In genomic region chr1:87906361-87906956, GRCm38 (mm10) we compare ENCODE assay signal across 10 mouse cellular contexts. TPM values are rescaled to one million over a fixed set of nuclear protein-coding genes. Genes with fewer than 3 reads are reported as not detected.
DNase-seq lines count a peak whose midpoint lies in the region; ATAC-seq lines count a peak whose summit lies in the region.
"Had no signal": no experiment of that assay in that cellular context is flagged by ENCODE, and none has a peak within 500 bp of the region (broad histone marks: within the 10 kb centered on the region; RNA-seq: fewer than 3 reads in every experiment).

No protein-coding gene starts in this region.

- WGBS in heart, embryonic 10.5 days = 84% methylated on average over 5 of the region's 5 CpGs
- 53% methylated on average over 5 of the region's 5 CpGs for WGBS in liver, embryonic 16.5 days (ENCODE audit: insufficient replicate concordance)

- DNase-seq in heart, adult 11 months = peak; percentile 88
- no peak for DNase-seq in heart, embryonic 10.5 days (ENCODE audit: low spot score)
- peak; percentile 27 for DNase-seq in 416B (ENCODE audit: low read depth)
- no peak for DNase-seq in adipocyte (ENCODE audit: low spot score)
- no peak for DNase-seq in urinary bladder, adult 2 months (ENCODE audit: low spot score)
- DNase-seq in spleen, postnatal 14 days (ENCODE audit: low spot score in 2 of 2) = no peak
- DNase-seq: cerebellum, adult 11-12 months had no signal

- peaks cover 8% of the 10 kb centered on the region; the same call in 1 of the 2 replicates for H3K36me3 ChIP-seq in heart, embryonic 10.5 days
- H3K36me3 ChIP-seq in liver, embryonic 16.5 days (ENCODE audit: control insufficient read depth, insufficient read depth) = no peaks in the 10 kb centered on the region; the same call in 1 of the 2 replicates

- H3K9ac ChIP-seq in liver, embryonic 16.5 days (ENCODE audit: low read depth, low read length) = no peak overlapping the region
- H3K9ac ChIP-seq: forebrain, embryonic 13.5 days had no signal

- H3K4me2 ChIP-seq in liver, embryonic 16.5 days (ENCODE audit: low read depth, low read length) = no peak overlapping the region
- H3K4me2 ChIP-seq: forebrain, embryonic 13.5 days had no signal

- no peaks in the 10 kb centered on the region for H3K9me3 ChIP-seq in heart, embryonic 10.5 days
- H3K9me3 ChIP-seq in liver, embryonic 16.5 days (replicated peaks; ENCODE audit: control insufficient read depth, low read length) = no peaks in the 10 kb centered on the region
- H3K9me3 ChIP-seq: forebrain, embryonic 13.5 days had no signal

- peaks cover 8% of the 10 kb centered on the region for H3K4me1 ChIP-seq in heart, embryonic 10.5 days
- peaks cover 20% of the 10 kb centered on the region for H3K4me1 ChIP-seq in liver, embryonic 16.5 days (ENCODE audit: control insufficient read depth, low read depth, low read length)
- H3K4me1 ChIP-seq: forebrain, embryonic 13.5 days had no signal

- ATAC-seq in common myeloid progenitor, adult 5-6 weeks (replicated peaks; ENCODE audit: low read depth, poor library complexity, severe bottlenecking) = 0 out of 2 replicates have a peak, but pooled peaks have one; percentile 25
- ATAC-seq in liver, embryonic 16.5 days (ENCODE audit: low read depth) = 0 out of 2 replicates have a peak, but pooled peaks have one; percentile 37
- ATAC-seq: forebrain, embryonic 13.5 days had no signal

- H3K4me3 ChIP-seq in heart, embryonic 10.5 days = no peak overlapping the region
- H3K4me3 ChIP-seq in liver, embryonic 16.5 days (ENCODE audit: low read depth, low read length) = no peak overlapping the region
- H3K4me3 ChIP-seq: forebrain, embryonic 13.5 days had no signal

- H3K27me3 ChIP-seq in heart, embryonic 10.5 days (ENCODE audit: insufficient read depth, poor library complexity, severe bottlenecking) = no peaks in the 10 kb centered on the region
- H3K27me3 ChIP-seq in liver, embryonic 16.5 days (ENCODE audit: control insufficient read depth, insufficient read depth, low read depth, low read length) = no peaks in the 10 kb centered on the region
- H3K27me3 ChIP-seq: forebrain, embryonic 13.5 days had no signal

- no peak overlapping the region for H3K27ac ChIP-seq in heart, embryonic 10.5 days
- H3K27ac ChIP-seq in liver, embryonic 16.5 days (ENCODE audit: low read length) = no peak overlapping the region
- H3K27ac ChIP-seq: forebrain, embryonic 13.5 days had no signal

RNA-seq across cellular contexts. Expression of gene Dgkd, which starts 53.4 kb away (rescaled TPM):
- polyA plus RNA-seq in heart, embryonic 10.5 days (2016; fragmentation: Nextera tagmentation; extraction: Ambion mirVana) = 26.6 and 31.6 TPM in 2 replicates
- 29.2 and 39.9 TPM in 2 replicates for total RNA-seq in common myeloid progenitor, adult 5-6 weeks (2017)
- 9.8 and 11.9 TPM in 2 replicates for polyA plus RNA-seq in liver, embryonic 16.5 days (2015; fragmentation: Nextera tagmentation; extraction: Ambion mirVana)
- 22.2 and 22.5 TPM in 2 replicates for polyA plus RNA-seq in urinary bladder, adult 2 months (2012; rRNA removed)

Comparison
In these comparisons a context has a peak if more than half of its experiments do, and no peak if none do; other contexts are left out.
1. DNase-seq: peak in heart, adult 11 months (single experiment) and 416B (single experiment); none in heart, embryonic 10.5 days (single experiment), adipocyte (single experiment), urinary bladder, adult 2 months (single experiment) and spleen, postnatal 14 days (0 of 2).